Mouse (Mus musculus) embryonic facial prominence, embryonic 13.5 days (tissue): ENCODE results near the gene Synm. TPM values are rescaled to one million over a fixed set of nuclear protein-coding genes. Genes with fewer than 3 reads are reported as not detected.

Source experiments
- ATAC-seq: fragments of 200-750 bp; cut with Nextera tagmentation; 2 replicates; pipeline ENCODE4 v1.8.0; 2017; ENCODE audit warnings: low read depth; ENCODE audit not compliant: insufficient number of reproducible peaks, insufficient read depth, low FRiP score, low TSS enrichment
- H3K27ac ChIP-seq: fragments of 300-500 bp; sonication (generic); 2 replicates; pipeline ENCODE4 v1.5.1; 2015; ENCODE audit warnings: moderate library complexity, mild to moderate bottlenecking, inconsistent platforms
- H3K27me3 ChIP-seq: fragments of 300-500 bp; sonication (generic); 2 replicates; pipeline ENCODE4 v1.6.1; 2015; ENCODE audit warnings: mild to moderate bottlenecking, inconsistent platforms
- H3K36me3 ChIP-seq: fragments of 300-500 bp; sonication (generic); 2 replicates; pipeline ENCODE4 v1.6.1; 2015; ENCODE audit warnings: mild to moderate bottlenecking, inconsistent platforms
- H3K4me1 ChIP-seq: fragments of 300-500 bp; sonication (generic); 2 replicates; pipeline ENCODE4 v1.6.1; 2015; ENCODE audit warnings: inconsistent platforms
- H3K4me2 ChIP-seq: fragments of 300-500 bp; sonication (generic); 2 replicates; pipeline ENCODE4 v1.6.1; 2015; ENCODE audit warnings: moderate library complexity, mild to moderate bottlenecking, inconsistent platforms
- H3K4me3 ChIP-seq: fragments of 300-500 bp; sonication (generic); 2 replicates; pipeline ENCODE4 v1.5.1; 2015; ENCODE audit warnings: mild to moderate bottlenecking, inconsistent platforms
- H3K9ac ChIP-seq: fragments of 300-500 bp; sonication (generic); 2 replicates; pipeline ENCODE4 v1.6.1; 2015; ENCODE audit warnings: mild to moderate bottlenecking, inconsistent platforms
- H3K9me3 ChIP-seq: fragments of 300-500 bp; sonication (generic); 2 replicates; pipeline ENCODE4 v1.6.1; 2016; ENCODE audit warnings: inconsistent platforms
- WGBS: fragments of 180-500 bp; shearing (Covaris S2); methylation state at CpG from one replicate; pipeline ENCODE4 v1.1.7; 2015; ENCODE audit warnings: mixed read lengths; 5-methylcytosine and 5-hydroxymethylcytosine counted together
- microRNA-seq: library from miRNA; unstranded; fragments of <30 nt; microRNA quantifications from one replicate; pipeline ENCODE4, GENCODE M21; 2016
- polyA plus RNA-seq: library from polyadenylated mRNA; unstranded; fragments of >200 nt; fragmentation: Nextera tagmentation; extraction: Ambion mirVana; gene quantifications from 2 replicates; pipeline ENCODE4 v1.2.1, GENCODE M21; 2015

Synm gene
- polyA plus RNA-seq, 1 experiment from 2014 or later, result 0.79 TPM

DNA sequence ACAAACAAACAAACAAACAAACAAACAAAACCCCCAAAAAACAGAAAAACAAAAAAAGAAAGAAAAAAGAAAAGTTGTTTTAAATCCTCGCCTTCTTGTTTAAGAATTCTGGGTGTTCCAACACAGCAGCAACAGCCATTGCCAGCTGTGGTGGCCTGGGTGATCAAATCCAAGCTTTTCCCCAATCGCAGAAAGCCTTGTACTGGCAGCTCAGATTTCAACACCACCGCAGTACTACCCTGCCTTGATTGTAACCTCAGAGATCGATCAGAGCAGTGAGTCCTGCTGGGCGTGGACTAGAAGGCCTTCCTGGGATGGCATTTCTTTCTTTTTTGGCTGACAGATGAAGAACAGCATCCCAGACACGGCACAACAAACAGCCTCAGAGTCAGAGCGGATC, 63.6 kb downstream of the Synm start:
- WGBS, result 70% methylated on average over 7 of the region's 7 CpGs
- ATAC-seq, result no peak
- Histone ChIP-seq H3K4me1 (no peaks in the 10 kb centered on the region), H3K36me3 (peaks cover 50% of the 10 kb centered on the region), H3K9ac (no peak overlapping the region), H3K9me3 (no peaks in the 10 kb centered on the region), H3K27me3 (no peaks in the 10 kb centered on the region), H3K4me2 (no peak overlapping the region), H3K27ac (no peak overlapping the region), H3K4me3 (no peak overlapping the region)

DNA sequence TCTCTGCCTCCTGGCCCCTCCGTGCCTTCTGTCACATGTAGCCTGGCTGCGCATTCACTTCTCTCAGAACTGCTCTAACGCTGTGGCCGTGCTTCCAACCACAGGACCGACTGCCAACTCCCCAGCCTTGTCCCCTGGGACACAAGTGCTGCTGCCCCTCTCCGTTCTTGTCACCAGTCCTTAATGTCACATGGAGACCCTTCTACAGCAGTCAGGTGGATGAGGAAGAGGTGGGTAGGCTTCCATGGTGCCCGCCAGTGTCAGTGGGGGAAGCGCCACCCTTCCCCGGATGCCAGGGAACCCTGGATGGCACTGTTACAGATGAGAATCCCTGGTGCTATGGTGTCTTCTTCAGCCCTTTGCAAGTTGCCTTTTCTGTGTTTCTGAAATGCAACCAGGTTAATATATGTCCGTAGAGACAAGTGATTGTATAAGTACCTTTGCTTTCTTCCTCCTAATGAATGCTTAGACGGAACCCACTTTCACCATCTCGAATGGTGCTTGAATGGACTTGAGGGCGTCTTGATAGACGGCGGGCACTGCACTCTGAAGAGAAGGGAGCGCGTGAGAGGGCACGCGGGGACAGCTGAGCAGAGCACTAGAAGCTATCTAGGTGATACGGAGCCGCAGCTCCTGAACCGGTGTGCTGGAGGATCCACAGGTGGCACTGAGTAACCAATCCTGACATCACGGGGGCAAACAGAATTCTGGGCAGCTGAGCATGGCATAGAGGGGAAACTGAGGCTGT, 66.6 kb downstream of the Synm start:
- Histone ChIP-seq H3K27me3 (no peaks in the 10 kb centered on the region), H3K4me1 (no peaks in the 10 kb centered on the region), H3K4me2 (no peak overlapping the region), H3K9me3 (no peaks in the 10 kb centered on the region), H3K36me3 (peaks cover 36% of the 10 kb centered on the region), H3K4me3 (no peak overlapping the region), H3K9ac (no peak overlapping the region), H3K27ac (no peak overlapping the region)
- 91% methylated on average over 23 of the region's 23 CpGs for WGBS
- no peak for ATAC-seq

DNA sequence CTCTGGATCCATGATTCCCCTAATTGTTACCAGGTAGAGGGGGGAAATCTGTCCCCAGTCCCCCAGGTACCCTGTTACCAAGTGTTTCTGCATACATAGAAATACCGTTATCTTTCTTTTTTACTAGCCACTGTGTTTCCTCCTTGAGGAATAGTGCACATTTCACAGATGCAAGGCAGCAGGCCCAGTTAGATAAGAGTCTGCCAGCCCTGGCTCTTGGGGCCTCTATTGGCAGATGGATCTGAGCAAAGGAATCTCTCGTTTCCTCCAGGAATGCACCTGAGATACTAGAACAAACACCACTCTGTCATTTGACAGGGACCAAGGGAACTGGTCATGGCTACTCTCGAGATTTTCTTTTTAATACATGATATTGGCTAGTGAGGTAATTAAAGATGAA, 67.4 kb downstream of the Synm start:
- ATAC-seq, result no peak
- H3K36me3 ChIP-seq, result peaks cover 35% of the 10 kb centered on the region
- no peaks in the 10 kb centered on the region for H3K4me1 ChIP-seq
- H3K4me2 ChIP-seq, result no peak overlapping the region
- 77% methylated on average over 3 of the region's 3 CpGs for WGBS
- no peak overlapping the region for H3K27ac ChIP-seq
- H3K27me3 ChIP-seq, result no peaks in the 10 kb centered on the region
- H3K4me3 ChIP-seq, result no peak overlapping the region
- H3K9ac ChIP-seq, result no peak overlapping the region
- no peaks in the 10 kb centered on the region for H3K9me3 ChIP-seq

- no peak overlapping the region for H3K27ac ChIP-seq
- no peak overlapping the region for H3K9ac ChIP-seq
- no peak overlapping the region for H3K4me2 ChIP-seq
- WGBS, result 76% methylated on average over 6 of the region's 6 CpGs
- H3K27me3 ChIP-seq, result no peaks in the 10 kb centered on the region
- no peak overlapping the region for H3K4me3 ChIP-seq
- no peaks in the 10 kb centered on the region for H3K4me1 ChIP-seq
- H3K9me3 ChIP-seq, result no peaks in the 10 kb centered on the region
- ATAC-seq, result no peak
- H3K36me3 ChIP-seq, result peaks cover 30% of the 10 kb centered on the region
Measured at GRCm38 (mm10) chr7:67691036-67691435, 68.5 kb downstream of the Synm start.

DNA sequence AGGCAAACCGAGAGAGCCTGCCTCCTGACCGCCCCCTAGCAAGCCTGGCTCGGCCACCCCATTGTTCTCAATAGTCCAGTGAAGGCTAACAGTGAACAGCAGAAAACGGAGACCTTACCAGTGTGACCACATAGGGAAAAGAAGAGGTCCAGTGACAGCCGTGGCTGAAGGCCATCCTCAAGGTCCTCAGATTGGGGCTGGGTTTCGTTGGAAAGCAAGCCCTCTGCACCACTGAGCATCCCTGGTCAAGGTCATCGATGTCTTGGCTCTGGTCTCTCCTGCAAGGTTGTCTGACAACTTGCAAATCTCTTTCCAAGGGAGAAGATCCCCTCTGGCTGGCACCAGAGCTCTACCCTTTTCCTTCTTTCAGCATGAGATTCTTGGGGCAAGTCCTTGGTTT, 69.7 kb downstream of the Synm start:
- peaks cover 6% of the 10 kb centered on the region; the same call in 1 of the 2 replicates for H3K9me3 ChIP-seq
- no peak overlapping the region for H3K4me2 ChIP-seq
- peaks cover 41% of the 10 kb centered on the region for H3K36me3 ChIP-seq
- no peak overlapping the region for H3K27ac ChIP-seq
- H3K27me3 ChIP-seq, result no peaks in the 10 kb centered on the region
- no peaks in the 10 kb centered on the region for H3K4me1 ChIP-seq
- WGBS, result 87% methylated on average over 7 of the region's 7 CpGs
- ATAC-seq, result no peak
- no peak overlapping the region for H3K4me3 ChIP-seq
- H3K9ac ChIP-seq, result no peak overlapping the region

- ATAC-seq, result no peak
- Histone ChIP-seq H3K4me3 (no peak overlapping the region), H3K4me2 (no peak overlapping the region), H3K9me3 (peaks cover 6% of the 10 kb centered on the region; the same call in 1 of the 2 replicates), H3K27ac (no peak overlapping the region), H3K36me3 (peaks cover 40% of the 10 kb centered on the region), H3K4me1 (no peaks in the 10 kb centered on the region), H3K9ac (no peak overlapping the region), H3K27me3 (no peaks in the 10 kb centered on the region)
- WGBS, result 76% methylated on average over 3 of the region's 3 CpGs
Measured at GRCm38 (mm10) chr7:67688281-67688680, 71.3 kb downstream of the Synm start.

DNA sequence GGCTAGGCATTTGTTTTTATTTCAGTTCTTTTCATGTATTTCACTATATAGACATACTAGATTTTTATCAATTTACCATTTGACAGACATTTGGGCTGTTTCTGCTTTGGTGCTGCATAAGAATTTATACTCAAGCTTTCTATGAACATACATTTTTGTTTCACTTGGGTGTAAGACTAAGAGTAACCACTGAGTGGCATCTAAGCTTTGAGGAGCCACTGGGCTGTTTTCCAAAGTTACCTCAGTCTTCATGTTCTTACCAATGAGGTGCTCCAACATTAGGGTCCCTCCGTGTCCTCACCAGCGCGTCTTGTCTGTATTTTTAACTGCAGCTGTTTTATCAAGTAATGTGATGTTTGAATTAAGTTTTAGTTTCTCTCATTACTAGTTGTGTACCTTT, 73.0 kb downstream of the Synm start:
- Histone ChIP-seq H3K36me3 (peaks cover 48% of the 10 kb centered on the region), H3K27me3 (no peaks in the 10 kb centered on the region), H3K9ac (no peak overlapping the region), H3K4me2 (no peak overlapping the region), H3K9me3 (peaks cover 6% of the 10 kb centered on the region; the same call in 1 of the 2 replicates), H3K27ac (no peak overlapping the region), H3K4me1 (no peaks in the 10 kb centered on the region), H3K4me3 (no peak overlapping the region)
- 95% methylated on average over 3 of the region's 3 CpGs for WGBS
- ATAC-seq, result no peak

DNA sequence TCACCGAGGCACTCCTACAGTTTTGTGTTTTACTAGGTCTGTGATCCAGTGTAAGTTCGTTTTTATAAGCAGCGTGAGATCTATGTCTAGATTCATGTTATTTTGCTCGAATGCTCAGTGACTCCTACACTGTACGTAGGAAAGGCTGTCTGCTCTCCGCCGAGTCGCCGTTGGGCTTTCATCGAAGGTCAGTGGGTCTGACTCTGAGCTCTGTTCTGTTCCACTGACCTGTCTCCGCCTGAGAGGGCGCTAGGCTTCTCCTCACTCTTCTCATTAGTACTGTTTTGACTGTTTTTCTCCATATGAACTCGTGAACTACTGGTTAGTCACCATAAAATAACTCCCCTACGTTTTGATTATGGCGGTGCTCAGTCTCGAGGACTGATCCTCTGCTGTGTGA, 76.5 kb downstream of the Synm start:
- ATAC-seq, result no peak
- 86% methylated on average over 16 of the region's 16 CpGs for WGBS

DNA sequence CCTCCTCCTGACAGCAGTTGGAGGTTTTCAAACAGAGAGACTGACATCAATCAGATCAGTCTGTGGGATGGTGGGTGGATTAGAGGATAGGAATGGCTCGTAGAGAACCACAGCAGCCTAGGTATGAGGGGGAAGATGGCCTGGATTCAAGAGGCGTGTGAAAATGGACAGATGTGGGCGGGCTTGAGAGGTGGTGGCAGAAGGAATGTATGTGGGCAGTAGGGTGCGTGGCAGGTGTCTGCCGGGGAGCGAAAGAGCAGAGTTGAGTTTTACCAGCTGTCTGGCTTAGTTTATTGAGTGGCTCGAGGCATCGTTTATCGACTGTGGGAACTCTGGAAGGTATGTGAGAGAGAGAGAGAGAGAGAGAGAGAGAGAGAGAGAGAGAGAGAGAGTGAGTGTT, 78.5 kb downstream of the Synm start:
- Histone ChIP-seq H3K4me2 (no peak overlapping the region), H3K4me1 (no peaks in the 10 kb centered on the region), H3K36me3 (peaks cover 64% of the 10 kb centered on the region), H3K27me3 (no peaks in the 10 kb centered on the region), H3K9ac (no peak overlapping the region), H3K9me3 (peaks cover 6% of the 10 kb centered on the region; the same call in 1 of the 2 replicates), H3K27ac (no peak overlapping the region), H3K4me3 (no peak overlapping the region)
- 76% methylated on average over 9 of the region's 9 CpGs for WGBS
- ATAC-seq, result no peak

More for the DNA sequence above, 76.5 kb downstream of the Synm start:
- Histone ChIP-seq H3K4me1 (no peaks in the 10 kb centered on the region), H3K27ac (no peak overlapping the region), H3K9me3 (peaks cover 6% of the 10 kb centered on the region; the same call in 1 of the 2 replicates), H3K27me3 (no peaks in the 10 kb centered on the region), H3K4me2 (no peak overlapping the region), H3K36me3 (peaks cover 64% of the 10 kb centered on the region), H3K4me3 (no peak overlapping the region), H3K9ac (no peak overlapping the region)

Small RNA genes within 50 kb of the gene (microRNA-seq; reads per million reads assigned to microRNA genes)
- not detected for gene Gm23844

Other genes starting within 250 kb of the Synm start
- 23.5 and 24.1 TPM in 2 replicates for gene Lrrc28, start 114.5 kb downstream of the Synm start, polyA plus RNA-seq
- 44.9 and 45.3 TPM in 2 replicates for gene Ttc23, start 112.3 kb downstream of the Synm start, polyA plus RNA-seq
- 28.7 and 34.2 TPM in 2 replicates for gene Igf1r, start 193.1 kb upstream of the Synm start, polyA plus RNA-seq